Mouse (Mus musculus) layer of hippocampus, adult 9-10 months (tissue): ENCODE measurements around the gene Ipo11.
A peak's percentile ranks its signal among the peaks of the same experiment; 100 is the strongest.
"Not testable (repeated sequence)": the region's sequence is repeated elsewhere in the genome, so short reads cannot be mapped to it uniquely, and the experiment has no call there.

Source experiments
- DNase-seq: peaks from one replicate; pipeline ENCODE4 v3.0.0; 2022; ENCODE audit warnings: low spot score

Ipo11 gene

GRCm38 (mm10) chr13:106936256-106937137 lies at the start of gene Ipo11:
Gene Ipo11, minus strand, starts transcription at chr13:106936958.
- peak; percentile 65 for DNase-seq

GRCm38 (mm10) chr13:106961496-106961895 lies 24.7 kb upstream of the Ipo11 start:
- DNase-seq: no peak

GRCm38 (mm10) chr13:106960557-106960956 lies 23.8 kb upstream of the Ipo11 start:
- no peak for DNase-seq

- DNase-seq: no peak
Observed at GRCm38 (mm10) chr13:106958286-106958685, 21.5 kb upstream of the Ipo11 start.

GRCm38 (mm10) chr13:106957554-106957953 lies 20.8 kb upstream of the Ipo11 start:
- DNase-seq: no peak

GRCm38 (mm10) chr13:106954880-106955279 lies 18.1 kb upstream of the Ipo11 start:
- DNase-seq: no peak

- no peak for DNase-seq
Observed at GRCm38 (mm10) chr13:106947583-106947982, 10.8 kb upstream of the Ipo11 start.

- DNase-seq: peak; percentile 82
Observed at GRCm38 (mm10) chr13:106946594-106947540, 10.1 kb upstream of the Ipo11 start, which contains the start of gene Dimt1. Gene Dimt1, plus strand, starts transcription at chr13:106947127.

- DNase-seq: no peak
Observed at GRCm38 (mm10) chr13:106945518-106945917, 8.8 kb upstream of the Ipo11 start.

- DNase-seq: no peak
Observed at GRCm38 (mm10) chr13:106942721-106943120, 6.0 kb upstream of the Ipo11 start.

- no peak for DNase-seq
Observed at GRCm38 (mm10) chr13:106941211-106941976, 4.6 kb upstream of the Ipo11 start.

- no peak for DNase-seq
Observed at GRCm38 (mm10) chr13:106937138-106937472, 347 bp upstream of the Ipo11 start.

- no peak for DNase-seq
Observed at GRCm38 (mm10) chr13:106935871-106936255, 895 bp downstream of the Ipo11 start.

- no peak for DNase-seq
Observed at GRCm38 (mm10) chr13:106929201-106929600, 7.6 kb downstream of the Ipo11 start.

GRCm38 (mm10) chr13:106928296-106928695 lies 8.5 kb downstream of the Ipo11 start:
- no peak for DNase-seq

GRCm38 (mm10) chr13:106925921-106926320 lies 10.8 kb downstream of the Ipo11 start:
- DNase-seq: not testable (repeated sequence)

- peak; percentile 46 for DNase-seq
Observed at GRCm38 (mm10) chr13:106918322-106919050, 18.3 kb downstream of the Ipo11 start.

GRCm38 (mm10) chr13:106913125-106913736 lies 23.5 kb downstream of the Ipo11 start:
- DNase-seq: no peak

GRCm38 (mm10) chr13:106910096-106910495 lies 26.7 kb downstream of the Ipo11 start:
- no peak for DNase-seq

GRCm38 (mm10) chr13:106907273-106907672 lies 29.5 kb downstream of the Ipo11 start:
- DNase-seq: no peak

- DNase-seq: not testable (repeated sequence)
Observed at GRCm38 (mm10) chr13:106905154-106905553, 31.6 kb downstream of the Ipo11 start.
